Mouse (Mus musculus) c-Kit-negative CD71-positive TER-119-positive erythroid progenitor cells, embryonic 14.5 days (primary cell): ENCODE data around the gene Bmp10.
A peak's percentile ranks its signal among the peaks of the same experiment; 100 is the strongest.
"Not testable (repeated sequence)": the region's sequence is repeated elsewhere in the genome, so short reads cannot be mapped to it uniquely, and the experiment has no call there.

Source experiments
- DNase-seq: peaks from one replicate; pipeline ENCODE4 v3.0.0-alpha.2; 2013; ENCODE audit warnings: low read depth, low spot score

The Bmp10 gene

DNA sequence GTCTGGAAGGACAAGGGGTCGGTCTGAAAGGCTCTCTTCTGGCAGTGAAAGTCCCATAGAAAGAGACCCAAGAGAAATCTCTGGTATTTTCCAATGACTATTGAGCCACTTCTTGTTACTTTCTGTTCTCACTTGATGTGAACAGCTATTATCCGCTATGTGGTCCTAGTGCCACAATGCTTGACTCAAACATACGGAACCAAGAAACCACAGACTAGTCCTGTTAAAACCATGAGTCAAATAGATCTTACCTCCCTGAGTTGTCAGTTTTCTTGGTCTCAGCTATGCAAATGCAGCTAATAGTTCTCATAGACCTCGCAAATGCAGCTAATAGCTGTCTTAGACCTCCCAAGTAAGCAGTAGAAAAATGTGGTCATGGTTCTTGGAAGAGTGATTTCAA, 18.4 kb downstream of the Bmp10 start:
- no peak for DNase-seq

DNA sequence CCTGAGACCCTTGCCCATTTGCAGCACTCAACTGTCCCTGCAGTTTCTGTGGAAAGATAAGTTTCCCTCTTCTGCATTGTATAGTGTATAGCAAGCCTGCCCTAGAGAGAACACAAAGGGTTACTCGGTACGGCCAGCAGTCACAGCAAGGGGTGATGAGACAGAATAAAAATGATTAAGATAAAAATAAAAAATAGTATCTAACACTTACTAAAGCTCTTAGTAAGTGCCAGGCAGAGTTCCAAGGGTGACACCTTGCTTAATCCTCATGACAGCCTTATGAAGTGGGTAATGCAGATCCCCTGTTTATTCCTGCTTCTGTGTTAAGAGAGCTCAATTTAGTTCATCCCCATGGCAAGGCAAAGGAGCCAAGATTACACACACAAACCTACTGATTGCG, 20.7 kb downstream of the Bmp10 start:
- DNase-seq = no peak

DNA sequence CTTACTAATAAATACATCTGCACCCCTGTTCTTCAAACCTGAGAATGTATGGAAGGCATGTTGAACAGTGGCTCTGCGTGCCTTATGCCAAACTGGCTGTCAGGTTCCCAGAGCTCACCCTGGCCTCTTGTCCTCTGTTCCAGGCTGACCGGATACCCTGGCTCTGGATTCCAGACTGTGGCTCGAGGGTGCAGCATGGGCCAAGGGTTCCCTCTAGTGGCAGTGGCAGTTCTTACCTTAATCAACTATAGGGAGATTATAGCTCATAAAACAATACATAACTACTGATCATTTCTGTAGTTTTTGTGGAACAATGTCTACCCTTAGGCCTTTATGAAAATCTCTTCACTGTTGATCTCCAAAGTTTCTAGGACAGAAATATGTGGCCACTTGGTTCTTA, 22.2 kb downstream of the Bmp10 start:
- DNase-seq = no peak

DNA sequence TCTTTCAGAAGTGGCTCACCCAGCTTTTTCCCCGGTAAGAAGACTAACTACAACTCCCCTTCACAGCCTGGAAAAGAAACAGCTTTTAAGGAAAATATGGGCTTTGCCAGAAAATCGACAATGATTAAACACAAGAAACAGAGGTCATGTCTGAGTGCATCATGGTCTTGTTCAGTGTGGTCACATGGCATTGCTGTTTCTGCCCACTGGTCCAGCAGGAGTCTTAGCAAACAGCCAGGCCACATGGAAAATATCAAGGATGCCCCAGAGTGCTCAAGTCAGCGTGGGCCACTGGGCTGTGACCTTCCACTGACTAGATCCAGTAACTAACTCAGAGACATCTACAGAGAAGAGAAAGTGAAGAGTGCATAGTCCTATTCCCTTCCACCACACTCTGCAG, 23.0 kb downstream of the Bmp10 start:
- DNase-seq = no peak

DNA sequence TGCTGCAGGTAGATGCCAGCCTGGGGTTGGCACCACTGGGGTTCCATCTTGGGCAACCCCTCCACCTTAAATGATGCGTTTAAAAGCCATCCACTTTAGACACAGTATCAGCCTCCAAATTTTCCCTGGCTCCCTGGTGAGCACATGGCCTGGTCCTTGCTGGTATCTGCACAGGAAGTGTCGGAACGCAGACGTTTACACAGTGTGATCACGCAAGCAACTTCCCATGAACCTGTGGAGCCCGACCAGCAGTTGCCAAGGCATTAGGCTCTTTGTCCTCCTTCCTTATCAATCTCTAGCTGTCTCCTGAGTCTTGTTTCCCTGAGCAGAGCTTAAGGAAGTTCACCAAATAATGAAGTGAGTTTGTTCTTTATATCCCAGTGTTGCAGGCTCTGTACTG, 26.7 kb downstream of the Bmp10 start:
- DNase-seq = no peak

DNA sequence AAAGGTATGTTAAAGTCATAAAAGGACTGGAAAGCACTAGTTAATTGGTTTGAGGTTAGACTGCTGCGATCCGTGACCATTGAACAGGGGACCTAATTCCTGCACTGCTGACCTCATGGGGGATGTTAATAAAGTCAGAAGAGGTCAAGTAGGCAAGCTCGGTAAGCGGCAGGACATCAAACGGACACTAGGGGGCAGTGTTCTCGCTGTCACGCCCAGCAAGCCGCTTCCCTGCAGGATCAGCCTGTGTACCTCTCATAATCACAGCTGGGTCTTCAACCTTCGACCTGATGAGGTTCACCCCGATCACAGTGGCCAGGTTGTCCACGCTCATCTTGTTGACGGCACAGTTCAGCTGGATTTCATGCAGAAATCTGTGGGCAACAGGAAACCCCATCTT, 37.4 kb downstream of the Bmp10 start:
- peak; percentile 48 for DNase-seq

DNA sequence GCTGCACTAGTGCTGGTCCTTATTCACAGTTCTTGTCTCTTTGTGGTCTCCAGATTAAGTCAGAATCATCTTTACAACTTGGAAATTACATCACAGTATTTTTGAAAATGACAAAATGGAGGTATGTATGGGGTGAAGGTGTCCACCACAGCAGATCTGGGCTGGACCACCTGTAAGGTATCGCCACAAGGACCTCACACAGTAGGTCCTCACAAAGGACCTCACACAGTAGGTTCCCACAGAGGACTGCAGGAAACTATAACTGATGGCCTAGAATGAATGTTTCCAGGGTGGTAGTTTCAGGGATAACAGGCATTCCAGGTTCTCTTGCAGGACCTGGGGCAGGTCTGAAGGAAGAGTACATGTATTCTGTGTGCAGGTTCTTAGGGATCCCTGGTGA, 38.6 kb downstream of the Bmp10 start:
- no peak for DNase-seq

DNA sequence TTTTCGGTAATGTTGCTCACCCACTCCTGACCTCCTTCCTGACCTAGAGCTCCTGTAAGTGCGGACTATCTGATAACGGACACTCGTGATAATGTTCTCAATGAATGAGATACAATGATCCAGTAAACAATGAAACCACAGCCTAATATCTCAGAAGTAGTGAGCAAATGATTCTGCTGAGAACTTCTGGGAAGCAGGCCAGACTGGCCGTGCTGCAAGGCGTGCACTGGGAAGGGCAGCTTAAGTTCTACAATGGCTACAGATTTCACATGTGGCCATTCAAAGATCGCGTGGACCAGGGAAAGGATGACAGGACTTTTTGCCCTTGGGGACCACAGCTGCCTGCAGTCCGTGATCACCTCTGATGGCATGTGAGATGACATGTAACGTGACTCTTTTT, 39.6 kb downstream of the Bmp10 start:
- no peak for DNase-seq

DNA sequence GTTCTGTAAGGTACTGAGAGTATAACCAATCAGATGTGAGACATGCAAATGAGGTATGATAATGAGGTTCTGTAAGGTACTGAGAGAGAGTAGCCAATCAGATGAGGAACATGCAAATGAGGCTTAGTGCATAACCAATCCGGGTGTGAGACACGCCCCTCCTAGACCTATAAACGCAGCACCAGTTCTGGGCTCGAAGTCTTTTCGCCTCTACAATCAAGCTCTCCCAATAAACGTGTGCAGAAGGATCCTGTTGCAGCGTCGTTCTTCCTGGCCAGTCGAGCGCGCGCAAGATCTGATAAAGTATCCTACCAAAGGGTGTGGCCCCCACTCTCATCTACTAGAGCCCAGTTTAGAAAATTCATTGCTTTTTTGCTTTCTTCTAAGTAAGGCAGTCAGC, 41.3 kb downstream of the Bmp10 start:
- DNase-seq = not testable (repeated sequence)

DNA sequence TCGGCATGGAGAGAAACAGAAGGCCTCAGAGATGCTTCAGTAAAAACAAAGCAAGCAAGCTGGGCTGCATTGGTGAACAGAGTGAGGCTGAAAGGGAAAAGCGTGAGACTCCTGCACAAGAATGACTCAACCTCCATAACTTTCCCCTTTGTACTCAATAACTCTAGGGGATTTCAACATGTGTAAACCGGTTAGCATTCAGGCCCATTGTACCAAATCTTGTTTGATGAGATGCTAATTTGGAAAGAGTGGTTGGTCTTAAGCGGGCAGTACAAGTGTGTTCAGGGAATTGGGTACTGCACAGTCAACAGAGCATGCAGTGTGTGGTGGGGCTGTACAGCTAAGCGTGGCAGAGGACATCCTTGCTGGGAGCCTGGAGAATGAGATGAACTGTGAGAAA, 46.4 kb downstream of the Bmp10 start:
- no peak for DNase-seq

DNA sequence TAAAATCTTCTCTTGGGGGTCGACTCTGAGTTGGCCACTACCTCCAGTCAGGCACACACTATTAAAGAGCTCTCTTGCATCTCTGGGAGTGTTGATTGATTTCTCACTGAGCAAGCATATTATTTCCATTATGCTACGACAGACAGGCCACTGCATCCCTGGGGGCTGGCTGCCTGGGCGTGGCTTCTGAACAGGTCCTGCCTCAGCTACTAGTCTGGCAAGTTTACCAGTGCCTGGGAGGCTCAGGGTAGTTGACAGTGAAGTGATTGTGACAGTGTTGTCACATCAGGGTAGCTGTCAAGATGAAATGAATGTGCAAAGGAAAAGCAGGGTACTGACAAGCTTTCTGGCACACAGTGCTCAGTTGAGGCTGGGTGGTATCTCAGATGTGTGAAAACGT, 50.1 kb downstream of the Bmp10 start:
- DNase-seq = no peak

DNA sequence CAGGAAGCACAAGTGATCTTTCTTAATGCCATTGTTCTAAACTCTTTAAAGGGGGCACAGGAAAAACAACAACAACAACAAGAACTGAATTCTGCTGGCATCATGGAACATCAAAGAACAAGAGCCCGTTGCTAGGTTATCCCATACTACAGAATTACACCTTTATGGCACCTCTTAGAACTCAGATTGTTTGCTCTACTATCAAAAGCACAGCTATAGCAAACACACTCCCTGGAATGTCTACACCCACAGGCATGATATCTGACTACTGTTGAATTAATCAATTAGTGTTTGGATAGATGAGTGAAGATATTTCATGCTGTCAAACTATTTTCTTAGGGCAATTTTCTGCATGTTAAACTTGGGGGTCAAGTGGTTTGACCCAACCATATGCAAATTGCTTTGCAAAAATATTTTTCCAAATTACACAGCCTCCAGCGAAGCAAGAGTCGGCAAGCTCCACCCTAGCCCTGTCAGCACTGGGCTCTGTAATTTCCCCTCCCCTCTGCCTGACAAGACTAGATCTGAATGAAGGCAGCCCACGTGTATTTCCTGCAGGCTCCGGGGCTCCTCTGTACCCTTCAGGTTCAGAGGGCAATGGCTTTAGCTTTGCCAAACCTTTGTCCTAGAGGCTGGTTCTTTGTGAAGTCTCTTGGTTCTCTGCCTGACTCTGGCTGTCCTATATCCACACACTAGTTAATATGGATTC, 50.7 kb downstream of the Bmp10 start:
- no peak for DNase-seq

DNA sequence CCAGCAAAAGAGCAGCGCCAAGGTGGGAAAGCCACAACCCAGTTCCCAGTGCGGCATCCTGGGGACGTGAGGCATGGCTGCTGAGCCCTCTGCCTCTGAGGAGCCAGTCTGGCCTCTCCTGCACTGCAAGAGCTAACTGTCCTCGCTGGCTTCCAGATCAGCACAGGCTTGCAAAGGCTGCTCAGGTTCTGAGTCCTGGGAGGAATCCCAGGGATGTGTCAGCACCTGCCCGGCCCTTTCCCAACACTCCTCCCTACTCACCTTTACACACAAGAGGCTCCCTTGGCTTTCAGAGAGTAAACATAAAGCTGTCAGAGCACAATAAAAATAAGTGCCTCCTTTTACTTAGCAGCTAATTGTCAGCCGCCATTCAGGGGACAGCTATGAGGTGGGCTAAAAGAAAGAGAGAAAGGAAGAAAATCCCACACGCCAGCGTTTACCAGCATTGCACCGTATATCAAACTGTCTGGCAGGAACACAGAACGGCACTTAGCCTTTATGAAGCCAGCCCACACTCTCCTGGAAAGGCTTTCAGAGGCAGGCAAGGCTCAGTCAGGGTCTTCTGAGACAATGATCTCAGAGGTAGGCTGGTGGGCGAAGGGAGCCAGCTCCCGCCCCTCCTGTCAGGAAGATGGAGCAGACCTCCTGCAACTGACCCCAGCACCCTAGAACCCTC, 54.6 kb downstream of the Bmp10 start:
- no peak for DNase-seq

DNA sequence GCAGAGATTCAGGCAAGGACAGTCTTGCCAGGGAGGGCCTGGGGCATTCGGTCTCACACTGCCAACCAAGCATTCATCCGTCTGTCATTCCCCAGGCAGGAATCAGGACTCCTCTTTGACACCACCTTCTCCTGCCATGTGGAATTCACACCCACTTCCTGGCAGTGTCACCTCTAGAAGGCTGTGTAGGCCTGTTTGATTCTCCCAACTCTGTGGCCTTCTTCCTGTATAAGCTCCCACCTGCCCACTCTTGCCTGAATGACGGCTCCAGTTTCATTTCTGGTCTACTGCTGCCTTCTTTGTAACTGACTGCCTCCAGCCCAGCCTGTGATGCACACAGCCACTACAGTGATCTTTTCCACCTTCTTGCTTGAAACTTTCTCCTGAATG, 55.1 kb downstream of the Bmp10 start:
- no peak for DNase-seq

DNA sequence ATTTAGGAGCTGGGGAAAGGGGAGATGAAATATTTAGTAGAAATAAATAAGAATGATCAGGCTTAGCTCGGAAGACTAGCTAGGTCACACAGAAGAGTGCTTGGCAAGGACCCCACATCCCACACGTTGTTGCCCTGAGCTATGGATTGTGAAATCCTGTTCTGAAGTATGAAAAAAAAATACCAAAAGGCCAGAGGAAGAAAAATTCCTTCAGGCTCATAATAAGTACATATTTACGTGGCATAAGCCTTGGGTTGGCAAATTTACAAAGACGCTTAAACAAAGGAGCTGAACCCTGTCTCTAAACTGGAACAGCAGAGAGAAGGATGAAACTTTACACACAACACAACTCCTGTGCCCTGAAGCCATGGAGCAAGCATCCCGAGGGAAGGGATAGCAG, 56.0 kb downstream of the Bmp10 start:
- no peak for DNase-seq
